Mouse (Mus musculus): Measurements from ENCODE around the gene Syna.

Syna gene

DNA sequence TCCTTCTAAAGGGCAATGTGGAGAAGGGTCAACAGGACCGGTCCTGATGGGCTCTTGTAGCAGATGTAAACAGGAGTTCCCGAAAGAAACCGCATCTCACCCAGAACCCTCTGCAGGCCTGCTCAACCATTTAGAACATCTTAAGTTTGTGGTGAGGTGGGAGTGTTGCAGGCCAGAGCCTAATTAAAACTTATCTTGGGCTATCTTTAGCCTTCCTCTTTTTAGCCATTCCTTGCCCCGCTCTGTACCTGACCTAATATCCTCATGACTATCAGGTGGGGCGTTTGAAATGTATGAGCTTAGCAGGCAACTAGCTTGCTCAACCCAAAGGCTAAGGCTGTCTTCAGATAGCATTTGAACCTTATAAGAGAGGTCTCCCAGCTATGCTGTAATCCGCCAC lies 5.7 kb upstream of the Syna start:
- DNase-seq: no peak

DNA sequence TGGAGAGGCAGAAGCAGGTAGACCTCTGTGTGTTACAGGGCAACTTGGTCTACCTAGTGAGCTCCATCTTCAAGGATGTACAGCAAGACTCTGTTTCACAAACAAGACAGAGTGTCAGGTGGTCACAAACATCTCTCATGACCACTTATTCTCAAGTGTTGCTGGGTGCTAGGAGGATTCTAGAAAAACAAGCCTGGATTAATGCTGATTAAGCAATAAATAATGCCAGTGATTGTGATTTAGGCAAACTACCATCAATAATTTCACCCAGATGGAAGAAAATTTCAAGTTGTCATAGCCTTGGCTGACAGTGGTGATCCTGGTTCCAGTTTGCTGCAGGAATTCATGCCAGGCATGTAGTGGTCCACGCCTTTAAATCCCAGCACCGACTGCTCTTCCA lies 4.3 kb upstream of the Syna start:
- DNase-seq: no peak

DNA sequence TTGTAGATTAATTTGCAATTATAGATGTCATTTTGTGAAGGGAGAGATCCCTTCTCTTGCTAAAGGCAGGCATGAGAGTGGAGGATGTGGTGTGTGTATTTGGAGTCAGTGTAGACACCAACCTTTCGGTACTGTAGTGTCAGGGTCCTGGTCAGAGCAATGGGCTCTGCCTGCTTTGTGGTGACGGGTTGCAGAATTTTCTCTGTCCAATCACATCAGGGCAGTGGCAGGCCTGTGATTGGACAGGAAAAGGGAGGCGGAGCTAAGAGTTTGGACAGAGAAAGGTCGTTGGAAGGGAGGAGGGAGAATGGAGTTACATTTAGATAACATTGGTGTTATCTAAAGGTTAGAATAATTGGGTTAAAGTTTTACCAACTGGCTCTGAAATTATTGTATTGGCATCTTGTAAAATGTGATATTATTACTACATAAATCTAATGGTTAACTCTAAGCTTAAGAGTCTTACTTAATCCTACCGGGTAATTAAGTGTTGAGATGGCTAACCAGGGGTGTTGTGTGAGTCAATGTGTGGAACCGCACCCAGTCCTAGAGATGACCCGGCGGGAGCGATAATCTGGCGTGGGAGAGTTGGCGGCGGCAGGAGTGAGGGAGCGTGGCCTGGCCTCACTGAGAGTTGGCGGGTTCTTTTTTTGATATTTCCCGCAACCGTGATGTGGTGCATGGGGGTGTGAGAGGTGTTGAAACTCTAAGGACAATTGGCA lies 640 bp upstream of the Syna start:
- DNase-seq: no peak

DNA sequence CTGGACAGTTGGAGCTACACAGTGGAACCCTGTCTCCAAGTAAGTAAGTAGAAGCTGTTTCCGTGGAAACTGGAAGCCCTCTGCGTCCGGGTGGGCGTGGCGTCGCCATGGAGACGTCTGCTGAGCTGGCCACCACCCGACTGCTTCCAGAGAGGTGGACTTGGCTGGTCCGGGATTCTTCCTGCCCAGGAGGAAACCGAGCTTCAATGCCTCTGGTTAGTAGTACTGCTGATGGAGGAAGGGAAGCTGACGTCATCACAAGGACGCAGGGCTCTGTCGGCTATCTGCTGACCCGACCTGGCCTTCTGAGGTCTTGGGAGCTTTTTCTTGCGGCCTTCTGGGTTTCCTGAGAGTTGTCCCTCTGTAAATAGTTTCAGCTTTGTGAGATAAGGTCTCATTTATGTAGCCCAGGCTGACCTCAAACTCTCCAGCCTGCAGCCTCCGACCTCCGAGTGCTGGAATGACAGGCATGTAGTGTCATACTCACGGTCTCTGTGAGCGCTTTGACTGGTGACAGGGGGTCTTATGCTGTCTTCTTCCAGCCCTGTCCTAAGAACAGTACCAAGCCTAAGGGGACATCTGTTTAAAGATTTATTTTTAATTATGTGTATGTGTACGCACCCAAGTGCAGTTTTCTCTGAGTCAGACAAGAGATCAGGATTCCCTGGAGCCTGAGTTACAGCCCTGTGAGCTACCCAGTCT lies 4.4 kb downstream of the Syna start:
- DNase-seq: peak; percentile 88

DNA sequence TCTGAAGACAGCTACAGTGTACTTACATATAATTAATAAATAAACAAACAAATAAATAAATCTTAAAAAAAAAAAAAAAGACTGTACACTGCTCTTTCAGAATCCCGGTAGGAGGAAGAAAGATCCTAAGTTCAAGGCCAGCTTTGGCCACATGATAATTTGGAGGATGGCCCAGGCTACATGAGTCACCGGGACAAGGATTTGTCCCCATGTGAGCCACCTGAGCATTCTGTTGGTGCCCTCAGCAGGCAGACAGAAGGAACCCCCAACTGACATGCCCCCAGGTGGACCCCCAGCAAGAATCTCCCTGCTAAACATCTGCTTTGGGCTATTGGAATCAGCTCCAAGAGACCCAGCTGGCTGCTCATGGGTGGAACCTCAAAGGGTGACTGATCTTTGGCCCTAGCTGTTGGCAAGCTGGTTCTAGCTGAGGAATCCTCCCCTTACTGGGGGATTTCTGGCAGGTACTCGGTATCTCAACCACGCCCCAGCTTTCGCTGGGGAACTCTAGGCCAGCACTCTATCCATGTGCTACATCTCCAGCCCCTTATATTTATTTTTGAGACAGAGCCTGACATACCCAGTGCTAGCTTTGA lies 5.9 kb downstream of the Syna start:
- DNase-seq: no peak

DNA sequence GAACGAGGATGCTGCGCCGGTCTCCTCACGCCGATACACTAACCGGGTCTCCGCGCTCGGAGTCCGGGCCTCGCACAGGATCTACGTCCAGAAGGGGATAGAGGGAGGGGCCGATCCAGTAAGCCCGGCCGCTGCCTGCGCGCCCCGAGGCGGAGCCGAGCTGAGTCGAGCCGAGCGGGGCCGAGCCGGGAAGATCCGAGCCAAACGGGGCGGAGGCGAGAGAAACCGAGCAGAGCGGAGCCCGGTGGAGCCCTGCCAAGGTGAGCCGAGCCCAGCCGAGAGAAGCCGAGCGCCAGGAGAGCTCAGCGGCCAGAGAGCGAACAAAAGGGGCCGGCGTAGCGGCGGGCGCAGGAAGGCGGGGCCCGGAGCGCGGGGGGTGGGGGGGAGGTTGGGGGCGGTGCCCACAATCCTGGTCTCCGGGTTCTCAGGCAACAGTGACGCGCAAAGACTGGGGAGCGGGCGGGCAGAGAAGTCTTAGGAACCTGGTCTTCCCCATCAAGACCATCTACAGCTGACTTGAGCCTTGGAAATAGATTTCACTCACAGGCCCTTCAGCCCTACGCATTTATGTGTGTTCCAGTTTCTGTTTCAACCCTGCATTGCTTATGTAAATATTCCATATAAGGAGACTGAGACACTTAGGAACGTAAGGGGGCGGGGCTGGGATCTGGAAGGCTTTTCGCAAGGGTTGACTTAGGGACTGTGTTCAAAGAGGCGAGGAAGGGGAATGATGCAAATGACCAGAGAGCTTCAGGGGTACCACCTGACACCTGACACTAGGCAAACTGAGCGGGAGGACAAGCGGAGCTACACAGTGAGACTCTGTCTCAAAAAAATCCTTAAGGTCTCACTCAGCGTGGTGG lies 7.6 kb downstream of the Syna start, which contains the start of gene Clip2:
TSS of gene Clip2 (minus strand) at position 325 of the 863 bp plus-strand sequence.
- DNase-seq: peak; percentile 98

DNA sequence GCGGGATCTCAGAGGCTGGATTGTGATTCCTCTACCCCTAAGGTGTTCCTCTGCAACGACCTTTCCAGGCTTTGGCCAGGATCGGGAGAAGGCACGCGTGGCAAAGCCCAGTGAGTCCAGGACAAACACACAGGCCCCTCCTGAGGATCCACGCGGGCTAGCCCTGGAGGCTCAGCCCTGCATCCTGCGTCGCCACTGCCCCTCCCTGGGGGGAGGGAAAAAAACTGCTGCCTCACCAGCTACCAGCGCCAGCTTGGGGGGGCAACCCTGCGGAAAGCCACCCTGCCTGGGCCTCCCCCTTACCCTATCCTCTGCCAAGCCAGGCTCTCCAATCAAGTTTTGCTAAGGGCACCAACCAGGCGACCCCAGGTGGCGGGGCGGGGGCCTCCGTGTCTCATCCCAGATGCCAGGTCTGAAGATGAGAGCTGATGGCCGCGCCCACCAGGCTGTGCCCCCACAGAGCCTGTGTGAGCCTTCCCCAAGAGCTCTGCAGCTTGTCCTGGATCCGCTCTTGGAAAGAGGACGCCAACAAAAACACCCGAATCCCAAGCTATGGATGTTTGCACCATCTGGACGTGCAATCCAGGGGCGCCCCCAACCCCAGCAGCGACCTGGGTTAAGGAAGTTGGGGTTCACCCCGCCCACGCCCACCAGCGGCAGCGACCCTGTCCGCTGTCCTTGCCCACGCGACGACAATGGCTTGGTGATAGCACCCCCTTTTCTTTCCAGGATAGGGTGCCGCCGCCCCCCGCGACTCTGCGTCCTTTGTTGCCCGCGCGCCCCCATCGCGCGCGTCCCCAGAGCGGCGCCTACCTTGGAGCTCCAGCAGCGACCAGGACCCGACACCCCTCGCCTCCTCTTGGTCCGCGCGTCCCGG lies 8.5 kb downstream of the Syna start:
- peak; percentile 54 for DNase-seq

DNA sequence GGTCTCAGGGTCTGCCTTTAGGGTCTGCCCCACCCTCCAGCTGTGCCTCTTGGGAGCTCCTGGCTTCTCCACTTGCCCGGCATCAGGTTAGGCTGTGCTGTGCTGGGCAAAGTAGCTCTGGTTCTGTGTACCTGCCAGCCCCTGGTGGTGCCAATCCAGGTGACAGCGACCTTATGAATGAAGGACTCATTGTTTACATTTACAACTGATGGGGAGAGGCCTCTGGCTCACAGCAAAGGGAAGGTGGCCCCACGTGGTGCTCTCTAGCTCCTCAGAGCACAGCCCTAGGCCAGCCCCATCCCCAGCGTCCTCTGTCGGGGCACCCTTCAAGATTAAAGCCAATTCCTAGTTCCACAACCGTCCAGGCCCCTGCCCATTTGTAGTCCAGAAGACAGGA lies 9.1 kb downstream of the Syna start:
- DNase-seq: no peak

DNA sequence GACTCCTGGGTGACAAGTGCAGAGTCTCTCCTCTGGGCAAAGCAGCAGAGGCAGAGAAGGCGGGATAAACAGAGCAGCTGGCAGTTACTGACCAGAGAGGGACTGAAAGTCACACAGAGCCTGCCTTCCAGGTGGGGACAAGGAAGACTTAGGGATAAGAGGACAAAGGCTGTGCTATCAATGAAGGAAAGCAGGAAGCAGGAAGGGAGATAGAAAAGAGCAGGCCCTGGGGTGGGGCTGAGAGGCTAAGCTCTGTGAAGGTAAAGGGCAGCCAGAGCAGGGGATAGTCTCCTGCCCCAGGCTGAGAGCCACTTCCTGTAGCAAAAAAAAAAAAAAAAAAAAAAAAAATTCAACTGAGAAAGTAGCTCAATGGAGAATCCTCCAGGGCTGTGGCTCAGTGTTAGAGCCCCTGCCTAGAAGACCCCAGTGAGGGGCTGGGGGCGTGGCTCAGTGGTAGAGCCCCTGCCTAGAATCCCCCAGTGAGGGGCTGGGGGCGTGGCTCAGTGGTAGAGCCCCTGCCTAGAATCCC lies 10.3 kb downstream of the Syna start:
- DNase-seq: no peak

DNA sequence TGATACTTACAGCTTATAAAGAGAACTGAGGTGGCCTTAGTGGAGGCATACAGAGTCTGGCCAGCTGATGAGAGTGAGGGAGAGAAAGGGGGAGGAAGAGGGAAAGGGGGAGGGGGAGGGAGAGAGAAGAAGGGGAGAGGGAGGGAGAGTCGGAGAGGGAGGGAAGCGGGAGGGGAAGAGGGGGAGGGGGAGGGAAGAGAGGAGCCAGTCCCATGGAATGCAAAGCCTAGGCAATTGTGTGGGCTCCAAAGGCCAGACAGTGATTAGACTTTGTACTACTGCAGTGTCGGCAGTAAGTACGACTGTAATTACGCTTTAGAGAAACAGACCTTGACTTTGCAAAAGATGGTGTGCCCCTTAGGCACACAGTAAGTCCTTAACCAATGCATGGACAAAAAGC lies 11.7 kb downstream of the Syna start:
- no peak for DNase-seq

DNA sequence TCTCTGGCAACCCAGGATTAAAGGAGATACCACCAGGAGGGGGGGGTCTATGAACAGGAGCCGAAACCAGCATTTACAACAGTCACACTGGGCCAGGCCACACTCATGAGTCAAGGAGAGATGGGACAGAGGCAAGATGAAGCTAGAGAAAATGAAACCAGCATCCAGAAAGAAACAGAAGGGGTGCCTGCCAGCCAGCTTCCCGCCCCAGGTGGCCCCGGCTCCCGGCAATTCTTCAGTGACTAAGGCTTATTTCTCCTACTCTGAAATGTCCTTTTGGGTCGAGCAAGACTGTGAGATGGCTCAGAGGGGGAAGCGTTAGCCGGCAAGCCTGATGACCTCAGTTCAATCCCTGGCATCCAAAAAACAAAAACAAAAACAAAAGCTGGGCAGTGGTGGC lies 13.2 kb downstream of the Syna start:
- DNase-seq: no peak

DNA sequence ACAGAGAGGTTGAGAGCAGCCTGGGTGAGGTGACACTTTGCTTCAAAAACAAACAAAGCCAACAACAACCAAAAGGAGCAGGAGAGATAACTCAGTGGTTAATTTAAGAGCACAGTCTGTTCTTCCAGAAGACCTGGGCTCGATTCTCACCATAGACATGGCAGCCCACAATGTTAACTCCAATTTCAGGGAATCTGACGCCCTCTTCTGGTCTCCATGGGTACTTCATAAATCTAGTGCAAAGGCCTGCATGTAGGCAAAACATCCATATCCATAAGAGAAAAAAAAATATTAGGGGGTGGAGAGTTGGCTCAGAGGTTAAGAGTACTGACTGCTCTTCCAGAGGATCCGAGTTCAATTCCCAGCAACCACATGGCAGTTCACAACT lies 14.7 kb downstream of the Syna start:
- no peak for DNase-seq

DNA sequence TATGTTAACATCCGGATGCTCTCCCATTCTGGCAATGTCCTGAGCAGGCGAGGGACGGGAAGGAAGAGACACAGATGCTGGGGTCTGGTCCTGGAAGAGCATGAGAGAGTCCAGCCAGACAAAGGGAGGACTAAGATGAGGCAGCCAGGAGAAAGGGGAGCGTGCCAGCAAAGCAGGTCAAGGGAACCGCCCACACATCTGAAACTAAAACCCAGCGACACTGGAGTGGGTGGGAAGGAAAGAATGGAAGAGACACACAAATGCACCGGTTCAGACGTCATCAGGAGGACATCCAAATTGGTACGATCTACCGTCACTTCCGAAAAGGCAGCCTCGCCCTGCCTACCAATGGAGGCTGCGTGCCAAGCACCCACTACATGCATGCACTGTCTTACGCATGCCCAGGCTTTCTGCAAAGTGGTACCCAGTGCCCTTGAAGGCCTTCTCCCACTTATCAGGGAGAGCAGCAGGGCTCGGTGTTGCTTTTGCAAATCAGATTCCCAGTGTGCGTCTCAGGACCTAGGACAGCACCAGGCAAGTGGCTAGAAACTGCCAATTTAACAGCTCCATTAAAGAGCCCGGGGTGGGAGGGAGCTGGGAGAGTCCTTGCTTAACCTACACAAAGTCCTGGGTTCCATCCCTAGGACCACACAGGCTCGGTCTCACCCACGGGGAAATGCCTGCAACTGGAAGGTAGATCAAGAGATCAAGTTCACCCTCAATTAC lies 15.3 kb downstream of the Syna start:
- peak; percentile 84 for DNase-seq

DNA sequence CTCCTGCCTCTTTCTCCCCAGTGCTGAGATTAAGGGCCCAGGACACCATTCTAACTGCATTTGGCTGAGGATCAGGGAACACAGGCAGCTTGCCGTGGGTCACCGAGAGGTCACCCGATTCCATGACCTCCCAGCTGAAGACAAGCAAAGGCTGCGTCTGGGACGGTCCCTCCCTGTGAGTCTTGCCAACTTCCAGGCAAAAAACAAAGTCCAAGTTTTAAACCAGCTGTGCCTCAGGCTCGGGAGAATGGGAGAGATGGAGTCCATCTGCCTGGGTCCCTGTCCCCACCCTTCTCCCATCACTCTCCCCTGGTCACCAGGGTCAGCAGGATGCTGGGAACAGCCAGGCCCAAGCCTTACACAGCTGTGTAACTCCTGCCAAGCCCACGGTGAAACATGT lies 18.3 kb downstream of the Syna start:
- no peak for DNase-seq

DNA sequence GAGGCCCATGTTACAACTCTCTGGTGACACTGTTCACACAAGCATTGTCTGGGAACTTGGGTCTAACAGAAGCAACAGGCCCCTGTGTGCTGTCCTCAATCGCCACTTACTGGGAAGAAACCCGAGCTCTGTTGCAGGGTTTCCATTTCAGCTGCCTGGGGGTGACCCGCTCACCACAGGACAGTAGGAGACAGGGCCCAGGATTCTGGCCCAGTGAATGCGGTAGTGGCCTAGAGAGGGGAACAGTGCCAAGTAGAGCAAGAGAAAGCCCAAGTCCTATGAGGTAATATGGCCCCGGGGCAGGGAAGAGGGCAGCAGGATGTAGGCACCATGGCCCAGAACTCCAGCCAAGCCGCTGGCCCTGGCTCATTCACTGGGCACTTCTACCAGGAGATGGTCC lies 19.1 kb downstream of the Syna start:
- no peak for DNase-seq

DNA sequence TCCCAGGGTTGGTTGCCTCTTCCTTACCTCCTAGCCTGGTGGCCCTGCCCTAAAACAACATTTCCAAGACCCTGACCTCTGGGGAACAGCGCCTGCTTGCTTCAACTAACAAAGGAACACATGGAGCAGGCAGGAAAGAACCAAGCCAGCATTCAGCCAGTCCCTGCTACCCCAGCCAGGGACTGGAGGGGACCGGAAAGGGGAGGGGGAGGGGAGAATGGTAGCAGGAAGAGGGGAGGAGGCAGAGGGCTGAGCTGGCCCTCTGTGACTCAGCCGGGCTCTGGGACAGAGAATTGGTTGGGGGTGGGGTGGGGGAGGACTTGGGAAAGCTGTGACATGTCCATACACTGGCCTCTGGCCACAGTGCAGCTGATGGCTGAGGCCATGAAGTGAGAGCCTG lies 20.1 kb downstream of the Syna start:
- DNase-seq: peak; percentile 56

DNA sequence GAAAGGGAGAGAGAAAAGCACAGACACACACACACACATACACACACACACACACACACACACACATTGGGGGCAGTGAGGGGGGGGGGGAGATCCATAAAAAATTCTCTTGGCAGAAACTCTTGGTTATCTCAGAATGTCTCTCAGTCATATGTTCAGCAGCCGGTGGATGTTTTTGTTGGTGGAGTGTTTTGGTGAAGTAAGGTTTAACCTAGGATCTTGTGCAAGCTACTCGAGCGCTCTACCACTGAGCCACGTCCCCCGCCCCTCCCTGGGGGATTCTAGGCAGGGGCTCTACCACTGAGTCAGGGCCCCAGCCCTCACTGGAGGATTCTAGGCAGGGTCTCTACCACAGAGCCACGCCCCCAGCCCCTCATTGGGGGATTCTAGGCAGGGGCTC lies 23.9 kb downstream of the Syna start:
- DNase-seq: no peak

DNA sequence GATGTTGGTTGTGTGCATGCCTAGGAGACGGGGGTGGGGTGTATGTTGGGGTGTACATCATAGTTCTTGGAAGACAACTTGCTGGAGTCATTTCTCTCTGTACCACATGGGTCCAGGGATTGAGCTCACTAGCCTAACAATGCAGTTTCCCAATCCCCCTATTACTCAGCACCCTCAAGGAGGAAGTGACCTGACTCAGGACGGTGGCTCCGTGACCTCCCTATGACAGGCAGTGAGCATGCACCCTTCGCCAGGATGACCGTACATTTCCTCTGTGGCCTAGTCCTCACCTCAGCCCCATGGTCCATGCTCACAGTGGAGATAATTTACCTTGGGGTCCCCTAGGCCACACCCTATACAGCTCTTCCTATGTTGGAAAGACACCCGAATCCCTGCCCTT lies 27.6 kb downstream of the Syna start:
- DNase-seq: no peak

DNA sequence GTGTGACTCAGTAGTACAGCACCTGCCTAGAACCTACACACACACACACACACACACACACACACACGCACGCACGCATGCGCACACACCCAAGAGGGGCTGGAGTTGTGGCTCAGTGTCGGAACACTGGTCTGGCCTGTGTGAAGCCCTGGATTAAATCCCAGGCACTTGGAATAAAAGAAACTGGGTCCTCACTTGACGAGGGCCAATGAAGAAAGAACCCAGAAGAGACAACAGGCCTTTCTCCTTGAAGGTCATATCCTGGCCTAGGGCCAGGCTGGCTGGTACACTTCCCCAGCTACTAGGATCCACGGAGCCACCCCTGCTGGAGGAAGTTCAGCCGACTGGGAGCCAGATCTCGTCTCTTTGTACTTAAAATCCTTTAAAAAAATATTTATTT lies 28.4 kb downstream of the Syna start:
- DNase-seq: peak; percentile 46

DNA sequence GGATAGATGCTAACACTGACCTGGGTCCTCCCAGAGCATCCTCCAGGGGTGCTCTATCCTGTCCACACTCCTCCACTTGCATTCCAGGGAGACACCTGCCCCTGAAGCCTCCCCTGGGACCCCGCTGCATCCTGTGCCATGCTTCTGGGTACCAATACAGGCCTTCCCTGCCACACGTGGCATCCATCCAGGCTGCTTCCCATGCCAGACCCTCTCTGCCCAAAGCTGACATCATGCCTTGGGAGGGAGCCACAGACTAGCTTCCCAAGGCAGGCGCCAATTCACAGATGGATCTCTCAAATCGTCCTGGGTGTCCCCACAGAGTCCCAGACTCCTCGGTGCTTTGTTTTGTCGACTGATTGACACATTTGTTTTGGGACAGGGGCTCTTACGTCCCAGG lies 29.1 kb downstream of the Syna start:
- DNase-seq: peak; percentile 78

DNA sequence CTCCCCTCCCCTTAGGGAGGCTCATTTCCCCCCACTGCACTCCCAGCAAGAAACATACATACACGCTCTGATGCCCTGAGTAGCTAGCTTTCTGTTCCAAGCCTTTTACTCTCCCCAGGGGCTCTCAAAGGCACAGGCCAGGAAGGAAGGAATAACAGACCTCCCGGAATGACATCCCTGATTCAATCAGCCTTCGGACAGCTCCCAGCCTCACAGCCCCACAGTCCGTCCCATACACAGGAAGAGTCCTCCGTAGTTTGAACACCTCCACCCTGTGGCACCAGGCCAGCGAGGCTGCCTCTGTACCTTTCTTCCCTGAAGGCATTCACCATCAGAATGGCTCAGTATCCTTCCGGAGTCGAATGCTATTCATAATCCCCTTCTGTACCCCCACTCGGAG lies 31.5 kb downstream of the Syna start:
- no peak for DNase-seq
